Comparison of ENCODE assay signal across 9 mouse cellular contexts in the genomic region with DNA sequence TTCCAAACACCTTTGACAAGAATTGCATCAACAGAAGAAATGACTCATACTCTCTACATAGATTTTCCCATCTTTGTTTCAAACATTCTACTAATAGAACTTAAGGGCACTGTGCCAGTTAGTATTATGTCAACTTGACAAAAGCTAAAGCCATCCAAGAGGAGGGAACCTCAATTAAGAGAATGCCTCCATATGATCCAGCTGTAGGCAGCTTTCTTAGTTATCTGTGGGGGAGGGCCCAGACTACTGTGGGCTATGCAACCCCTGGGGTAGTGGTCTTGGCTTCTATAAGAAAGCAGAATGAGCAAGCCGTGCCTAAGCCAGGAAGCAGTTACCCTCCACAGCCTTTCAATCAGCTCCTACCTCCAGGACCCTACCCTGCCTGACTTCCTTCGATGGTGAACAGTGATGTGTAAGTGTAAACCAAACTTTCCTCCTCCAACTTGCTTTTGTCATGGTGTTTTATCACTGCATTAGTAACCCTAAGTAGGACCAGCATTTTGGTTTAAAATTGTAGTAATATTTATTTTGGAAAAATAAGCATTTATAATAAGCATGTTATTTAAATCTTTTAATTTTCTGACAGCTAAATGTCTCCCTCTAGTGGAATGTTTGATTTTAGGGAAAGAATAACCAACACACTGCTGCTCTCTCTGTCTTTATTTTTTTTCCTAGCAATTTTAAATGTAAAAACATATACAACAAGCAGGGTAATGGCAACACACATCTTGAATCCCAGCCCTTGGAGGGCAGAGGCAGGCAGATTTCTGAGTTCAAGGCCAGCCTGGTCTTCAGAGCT. TPM values are rescaled to one million over a fixed set of nuclear protein-coding genes. Genes with fewer than 3 reads are reported as not detected.
DNase-seq lines count a peak whose midpoint lies in the region; ATAC-seq lines count a peak whose summit lies in the region.
"Had no signal": no experiment of that assay in that cellular context is flagged by ENCODE, and none has a peak within 500 bp of the region (broad histone marks: within the 10 kb centered on the region; RNA-seq: fewer than 3 reads in every experiment).

No protein-coding gene starts in this region.

- no peaks in the 10 kb centered on the region for H3K4me1 ChIP-seq in forebrain, embryonic 14.5 days (ENCODE audit: control insufficient read depth, insufficient read depth, low read length)
- H3K4me1 ChIP-seq in forebrain, embryonic 12.5 days: no peaks in the 10 kb centered on the region
- H3K4me1 ChIP-seq in midbrain, embryonic 11.5 days (ENCODE audit: control insufficient read depth, insufficient read depth, low read length): no peaks in the 10 kb centered on the region
- no peaks in the 10 kb centered on the region for H3K4me1 ChIP-seq in midbrain, embryonic 10.5 days
- H3K4me1 ChIP-seq in intestine, embryonic 15.5 days (replicated peaks): no peaks in the 10 kb centered on the region
- H3K4me1 ChIP-seq in stomach, embryonic 14.5 days (ENCODE audit: control insufficient read depth, insufficient read depth, low read length): peaks cover 3% of the 10 kb centered on the region; the same call in 1 of the 2 replicates

- no peak for ATAC-seq in forebrain, embryonic 14.5 days
- no peak for ATAC-seq in forebrain, embryonic 12.5 days (ENCODE audit: low FRiP score)
- ATAC-seq in midbrain, embryonic 11.5 days (ENCODE audit: low FRiP score): no peak
- peak; percentile 56 for ATAC-seq in intestine, embryonic 15.5 days
- peak; percentile 56; the same call in 1 of the 2 replicates for ATAC-seq in stomach, embryonic 14.5 days (ENCODE audit: insufficient number of reproducible peaks, insufficient read depth, low FRiP score, low read depth)

- no peak overlapping the region for H3K4me3 ChIP-seq in forebrain, embryonic 14.5 days (ENCODE audit: low read depth, low read length)
- no peak overlapping the region for H3K4me3 ChIP-seq in forebrain, embryonic 12.5 days (replicated peaks)
- H3K4me3 ChIP-seq in midbrain, embryonic 11.5 days (ENCODE audit: low read depth, low read length): no peak overlapping the region
- H3K4me3 ChIP-seq in midbrain, embryonic 10.5 days: no peak overlapping the region
- no peak overlapping the region for H3K4me3 ChIP-seq in intestine, embryonic 15.5 days (replicated peaks)
- H3K4me3 ChIP-seq in stomach, embryonic 14.5 days (ENCODE audit: low read depth, low read length): no peak overlapping the region

- DNase-seq in forebrain, embryonic 14.5 days (ENCODE audit: low spot score): peak; percentile 61
- peak; percentile 84 for DNase-seq in midbrain, embryonic 11.5 days (ENCODE audit: low spot score, missing footprints)
- DNase-seq in midbrain, embryonic 10.5 days (ENCODE audit: low spot score): no peak
- no peak for DNase-seq in adrenal gland, postnatal 4 days (ENCODE audit: low spot score in 2 of 2)
- DNase-seq in spleen, postnatal 36 days (ENCODE audit: low spot score in 2 of 2): no peak

- no peaks in the 10 kb centered on the region for H3K36me3 ChIP-seq in forebrain, embryonic 14.5 days (ENCODE audit: control insufficient read depth, insufficient read depth, low read length)
- no peaks in the 10 kb centered on the region for H3K36me3 ChIP-seq in forebrain, embryonic 12.5 days (replicated peaks)
- no peaks in the 10 kb centered on the region for H3K36me3 ChIP-seq in midbrain, embryonic 11.5 days (ENCODE audit: control insufficient read depth, insufficient read depth, low read length)
- peaks cover 6% of the 10 kb centered on the region; the same call in 1 of the 2 replicates for H3K36me3 ChIP-seq in midbrain, embryonic 10.5 days
- H3K36me3 ChIP-seq in intestine, embryonic 15.5 days: no peaks in the 10 kb centered on the region
- H3K36me3 ChIP-seq in stomach, embryonic 14.5 days (ENCODE audit: control insufficient read depth, insufficient read depth, low read length): no peaks in the 10 kb centered on the region

- WGBS in forebrain, embryonic 14.5 days: 72% methylated on average over 2 of the region's 2 CpGs
- 70% methylated on average over 2 of the region's 2 CpGs for WGBS in forebrain, embryonic 12.5 days
- WGBS in midbrain, embryonic 11.5 days: 83% methylated on average over 2 of the region's 2 CpGs
- WGBS in midbrain, embryonic 10.5 days: 88% methylated on average over 2 of the region's 2 CpGs
- WGBS in intestine, embryonic 15.5 days: 56% methylated on average over 2 of the region's 2 CpGs
- WGBS in stomach, embryonic 14.5 days: 48% methylated on average over 2 of the region's 2 CpGs

- H3K9ac ChIP-seq in forebrain, embryonic 14.5 days (ENCODE audit: low read length): no peak overlapping the region
- H3K9ac ChIP-seq in forebrain, embryonic 12.5 days: no peak overlapping the region
- H3K9ac ChIP-seq in midbrain, embryonic 11.5 days (ENCODE audit: low read length): no peak overlapping the region
- H3K9ac ChIP-seq in intestine, embryonic 15.5 days: no peak overlapping the region
- no peak overlapping the region for H3K9ac ChIP-seq in stomach, embryonic 14.5 days (replicated peaks; ENCODE audit: low read depth, low read length)

- H3K27ac ChIP-seq in forebrain, embryonic 14.5 days (ENCODE audit: low read depth, low read length): no peak overlapping the region
- H3K27ac ChIP-seq in forebrain, embryonic 12.5 days: no peak overlapping the region
- H3K27ac ChIP-seq in midbrain, embryonic 11.5 days (ENCODE audit: low read depth, low read length): no peak overlapping the region
- H3K27ac ChIP-seq in midbrain, embryonic 10.5 days (replicated peaks): no peak overlapping the region
- peak overlapping the region; percentile 6; the same call in 1 of the 2 replicates for H3K27ac ChIP-seq in intestine, embryonic 15.5 days
- H3K27ac ChIP-seq in stomach, embryonic 14.5 days (ENCODE audit: low read length): peak overlapping the region; percentile 80

- no peaks in the 10 kb centered on the region for H3K27me3 ChIP-seq in forebrain, embryonic 14.5 days (replicated peaks; ENCODE audit: control insufficient read depth, insufficient read depth, low read length)
- H3K27me3 ChIP-seq in forebrain, embryonic 12.5 days: no peaks in the 10 kb centered on the region
- no peaks in the 10 kb centered on the region for H3K27me3 ChIP-seq in midbrain, embryonic 11.5 days (ENCODE audit: control insufficient read depth, insufficient read depth, low read length)
- H3K27me3 ChIP-seq in midbrain, embryonic 10.5 days (ENCODE audit: low read depth, poor library complexity, severe bottlenecking): no peaks in the 10 kb centered on the region
- no peaks in the 10 kb centered on the region for H3K27me3 ChIP-seq in intestine, embryonic 15.5 days (replicated peaks)
- H3K27me3 ChIP-seq in stomach, embryonic 14.5 days (ENCODE audit: control insufficient read depth, insufficient read depth, low read length): no peaks in the 10 kb centered on the region

- no peaks in the 10 kb centered on the region for H3K9me3 ChIP-seq in forebrain, embryonic 14.5 days (replicated peaks; ENCODE audit: control insufficient read depth, low read length)
- H3K9me3 ChIP-seq in forebrain, embryonic 12.5 days: no peaks in the 10 kb centered on the region
- no peaks in the 10 kb centered on the region for H3K9me3 ChIP-seq in midbrain, embryonic 11.5 days (ENCODE audit: control insufficient read depth, low read length)
- H3K9me3 ChIP-seq in midbrain, embryonic 10.5 days (replicated peaks): no peaks in the 10 kb centered on the region
- H3K9me3 ChIP-seq in intestine, embryonic 15.5 days: no peaks in the 10 kb centered on the region
- no peaks in the 10 kb centered on the region for H3K9me3 ChIP-seq in stomach, embryonic 14.5 days (ENCODE audit: control insufficient read depth, low read depth, low read length)

- H3K4me2 ChIP-seq in forebrain, embryonic 14.5 days (ENCODE audit: low read length): no peak overlapping the region
- H3K4me2 ChIP-seq in forebrain, embryonic 12.5 days: no peak overlapping the region
- H3K4me2 ChIP-seq in midbrain, embryonic 11.5 days: no peak overlapping the region
- no peak overlapping the region for H3K4me2 ChIP-seq in intestine, embryonic 15.5 days (replicated peaks)
- H3K4me2 ChIP-seq in stomach, embryonic 14.5 days (replicated peaks; ENCODE audit: low read depth, low read length): no peak overlapping the region

RNA-seq across cellular contexts. Expression of a gene that starts 7.7 kb away (rescaled TPM):
- polyA plus RNA-seq in forebrain, embryonic 14.5 days (2014; fragmentation: Nextera tagmentation; extraction: Ambion mirVana): 17.0 and 20.0 TPM in 2 replicates
- polyA plus RNA-seq in forebrain, embryonic 12.5 days (2016; fragmentation: Nextera tagmentation; extraction: Ambion mirVana): 30.7 and 33.3 TPM in 2 replicates
- polyA plus RNA-seq in midbrain, embryonic 11.5 days (2014; fragmentation: Nextera tagmentation; extraction: Ambion mirVana): 40.7 and 45.1 TPM in 2 replicates
- 32.1 and 38.4 TPM in 2 replicates for polyA plus RNA-seq in midbrain, embryonic 10.5 days (2016; fragmentation: Nextera tagmentation; extraction: Ambion mirVana)
- polyA plus RNA-seq in intestine, embryonic 15.5 days (2015; fragmentation: Nextera tagmentation; extraction: Ambion mirVana): 21.2 and 24.7 TPM in 2 replicates
- polyA plus RNA-seq in stomach, embryonic 14.5 days (2014; fragmentation: Nextera tagmentation; extraction: Ambion mirVana): 29.3 and 29.6 TPM in 2 replicates
- 1 to 10 TPM; 8.8 to 9.8 TPM for total RNA-seq in adrenal gland, postnatal 4 days (2021)

RNA-seq across cellular contexts. Expression of a gene that starts 7.9 kb away (rescaled TPM):
- polyA plus RNA-seq in forebrain, embryonic 14.5 days (2014; fragmentation: Nextera tagmentation; extraction: Ambion mirVana): 22.4 and 23.6 TPM in 2 replicates
- 26.3 and 27.4 TPM in 2 replicates for polyA plus RNA-seq in forebrain, embryonic 12.5 days (2016; fragmentation: Nextera tagmentation; extraction: Ambion mirVana)
- 24.0 and 24.1 TPM in 2 replicates for polyA plus RNA-seq in midbrain, embryonic 11.5 days (2014; fragmentation: Nextera tagmentation; extraction: Ambion mirVana)
- 22.7 and 23.9 TPM in 2 replicates for polyA plus RNA-seq in midbrain, embryonic 10.5 days (2016; fragmentation: Nextera tagmentation; extraction: Ambion mirVana)
- 14.4 and 17.1 TPM in 2 replicates for polyA plus RNA-seq in intestine, embryonic 15.5 days (2015; fragmentation: Nextera tagmentation; extraction: Ambion mirVana)
- polyA plus RNA-seq in stomach, embryonic 14.5 days (2014; fragmentation: Nextera tagmentation; extraction: Ambion mirVana): 16.0 and 18.6 TPM in 2 replicates
- total RNA-seq in adrenal gland, postnatal 4 days (2021): 10 to 100 TPM; 16.4 to 18.6 TPM

RNA-seq across cellular contexts. Expression of a gene that starts 37.0 kb away (rescaled TPM):
- 48.8 and 56.8 TPM in 2 replicates for polyA plus RNA-seq in forebrain, embryonic 14.5 days (2014; fragmentation: Nextera tagmentation; extraction: Ambion mirVana)
- 96.2 and 102 TPM in 2 replicates for polyA plus RNA-seq in forebrain, embryonic 12.5 days (2016; fragmentation: Nextera tagmentation; extraction: Ambion mirVana)
- 109 and 111 TPM in 2 replicates for polyA plus RNA-seq in midbrain, embryonic 11.5 days (2014; fragmentation: Nextera tagmentation; extraction: Ambion mirVana)
- polyA plus RNA-seq in midbrain, embryonic 10.5 days (2016; fragmentation: Nextera tagmentation; extraction: Ambion mirVana): 105 and 113 TPM in 2 replicates
- 82.1 and 82.9 TPM in 2 replicates for polyA plus RNA-seq in intestine, embryonic 15.5 days (2015; fragmentation: Nextera tagmentation; extraction: Ambion mirVana)
- 79.2 and 85.3 TPM in 2 replicates for polyA plus RNA-seq in stomach, embryonic 14.5 days (2014; fragmentation: Nextera tagmentation; extraction: Ambion mirVana)
- total RNA-seq in adrenal gland, postnatal 4 days (2021): 10 to 100 TPM; 65.1 to 82.4 TPM

RNA-seq across cellular contexts. Expression of a gene that starts 37.1 kb away (rescaled TPM):
- polyA plus RNA-seq in forebrain, embryonic 14.5 days (2014; fragmentation: Nextera tagmentation; extraction: Ambion mirVana): 10.8 and 16.5 TPM in 2 replicates
- polyA plus RNA-seq in forebrain, embryonic 12.5 days (2016; fragmentation: Nextera tagmentation; extraction: Ambion mirVana): 10.6 and 13.9 TPM in 2 replicates
- polyA plus RNA-seq in midbrain, embryonic 11.5 days (2014; fragmentation: Nextera tagmentation; extraction: Ambion mirVana): 10.2 and 12.4 TPM in 2 replicates
- polyA plus RNA-seq in midbrain, embryonic 10.5 days (2016; fragmentation: Nextera tagmentation; extraction: Ambion mirVana): 1.8 and 4.8 TPM in 2 replicates
- polyA plus RNA-seq in intestine, embryonic 15.5 days (2015; fragmentation: Nextera tagmentation; extraction: Ambion mirVana): 56.4 and 68.3 TPM in 2 replicates
- polyA plus RNA-seq in stomach, embryonic 14.5 days (2014; fragmentation: Nextera tagmentation; extraction: Ambion mirVana): 103 and 117 TPM in 2 replicates
- 10 to 100 TPM; 54.9 to 57.2 TPM for total RNA-seq in adrenal gland, postnatal 4 days (2021)
- total RNA-seq: neutrophil, adult 5-6 weeks had no signal

Comparison
In these comparisons a context has a peak if more than half of its experiments do, and no peak if none do; other contexts are left out.
1. DNase-seq: peak in forebrain, embryonic 14.5 days (single experiment) and midbrain, embryonic 11.5 days (single experiment); none in midbrain, embryonic 10.5 days (single experiment), adrenal gland, postnatal 4 days (0 of 2) and spleen, postnatal 36 days (0 of 2).
2. ATAC-seq: peak in intestine, embryonic 15.5 days (single experiment) and stomach, embryonic 14.5 days (single experiment); none in forebrain, embryonic 14.5 days (single experiment), forebrain, embryonic 12.5 days (single experiment) and midbrain, embryonic 11.5 days (single experiment).
3. H3K27ac ChIP-seq: peak in intestine, embryonic 15.5 days (single experiment) and stomach, embryonic 14.5 days (single experiment); none in forebrain, embryonic 14.5 days (single experiment), forebrain, embryonic 12.5 days (single experiment), midbrain, embryonic 11.5 days (single experiment) and midbrain, embryonic 10.5 days (single experiment).